Mouse (Mus musculus) CD4-positive helper T cell, adult 2 months (primary cell): ENCODE measurements around the gene Gm17428.
"Not testable (repeated sequence)": the region's sequence is repeated elsewhere in the genome, so short reads cannot be mapped to it uniquely, and the experiment has no call there.

Experiments
- DNase-seq: peaks from one replicate; pipeline ENCODE4 v3.0.0-alpha.2; 2012; ENCODE audit warnings: low read depth, missing footprints, low spot score

The Gm17428 gene

DNA sequence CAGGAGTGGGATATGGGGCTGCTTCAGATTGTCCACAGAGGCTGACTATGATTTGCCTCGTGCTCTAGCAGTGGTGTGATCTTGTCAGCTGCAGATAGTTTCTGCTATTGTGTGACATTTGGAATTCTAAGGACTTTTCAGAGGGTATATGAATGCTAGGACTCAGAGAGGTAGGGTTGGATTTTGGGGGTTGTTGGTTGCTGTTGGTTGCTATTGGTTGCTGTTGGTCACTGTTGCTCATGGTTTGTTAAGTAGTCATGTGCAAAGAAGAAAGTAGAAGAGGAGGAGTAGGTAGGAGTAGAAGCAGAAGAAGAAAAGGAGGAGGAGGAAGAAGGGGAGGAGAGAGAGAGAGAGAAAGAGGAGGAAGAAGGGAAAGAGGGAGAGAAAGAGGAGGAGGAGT is at the start of gene Gm17428:
TSS of gene Gm17428 (plus strand) at position 301 of the 400 bp plus-strand sequence.
- no peak for DNase-seq

DNA sequence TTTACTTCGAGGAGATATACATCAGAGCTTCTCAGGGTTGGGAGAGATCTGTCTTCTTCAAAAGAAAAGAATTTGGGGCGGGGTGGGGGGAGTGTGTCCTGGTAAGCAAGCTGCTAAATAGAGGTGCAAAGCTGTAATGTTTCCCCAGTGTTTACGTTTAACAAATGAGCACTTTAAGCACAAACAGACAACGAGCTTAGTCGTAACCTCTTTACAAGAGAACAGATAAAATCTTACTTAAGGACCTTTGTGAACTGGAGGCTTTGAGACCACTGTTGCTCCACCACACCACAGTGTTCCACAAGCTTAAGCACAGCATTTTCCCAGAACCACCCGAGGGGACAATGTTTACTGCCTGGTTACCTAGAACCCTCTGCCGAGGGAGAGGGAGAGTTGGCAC is 49.4 kb upstream of the Gm17428 start:
- no peak for DNase-seq

- no peak for DNase-seq
These were observed 46.9 kb upstream of the Gm17428 start for GRCm38 (mm10) chr14:54929801-54930200.

DNA sequence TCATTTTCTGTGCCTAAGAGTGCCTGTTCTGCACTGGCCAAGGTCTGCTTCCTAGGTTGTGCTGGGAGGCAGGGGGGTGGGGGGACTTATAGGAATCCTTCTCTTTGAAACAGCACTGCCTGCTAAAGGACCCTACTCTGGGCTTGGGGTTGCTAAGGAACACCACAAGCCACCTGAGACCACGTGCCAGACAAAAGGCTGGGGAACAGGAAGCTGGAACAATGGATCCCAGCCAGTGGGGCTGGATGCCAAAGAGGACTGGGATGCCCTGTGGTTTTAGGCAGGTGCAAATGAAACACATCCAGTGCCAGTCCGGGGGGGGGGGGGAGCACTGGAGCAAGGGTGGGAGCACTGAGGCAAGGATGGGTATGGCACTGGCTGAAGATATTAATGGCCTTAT is 46.3 kb upstream of the Gm17428 start:
- no peak for DNase-seq

GRCm38 (mm10) chr14:54932645-54933150 is 44.0 kb upstream of the Gm17428 start, which contains the start of gene Il25:
TSS of gene Il25 (plus strand) at chr14:54932695.
- DNase-seq = no peak

- DNase-seq = no peak
These were observed 40.6 kb upstream of the Gm17428 start, which contains the start of gene Cmtm5 for GRCm38 (mm10) chr14:54935904-54936830. TSS of gene Cmtm5 (plus strand) at chr14:54936261.

- DNase-seq = no peak
These were observed 39.9 kb upstream of the Gm17428 start for GRCm38 (mm10) chr14:54936831-54937160.

DNA sequence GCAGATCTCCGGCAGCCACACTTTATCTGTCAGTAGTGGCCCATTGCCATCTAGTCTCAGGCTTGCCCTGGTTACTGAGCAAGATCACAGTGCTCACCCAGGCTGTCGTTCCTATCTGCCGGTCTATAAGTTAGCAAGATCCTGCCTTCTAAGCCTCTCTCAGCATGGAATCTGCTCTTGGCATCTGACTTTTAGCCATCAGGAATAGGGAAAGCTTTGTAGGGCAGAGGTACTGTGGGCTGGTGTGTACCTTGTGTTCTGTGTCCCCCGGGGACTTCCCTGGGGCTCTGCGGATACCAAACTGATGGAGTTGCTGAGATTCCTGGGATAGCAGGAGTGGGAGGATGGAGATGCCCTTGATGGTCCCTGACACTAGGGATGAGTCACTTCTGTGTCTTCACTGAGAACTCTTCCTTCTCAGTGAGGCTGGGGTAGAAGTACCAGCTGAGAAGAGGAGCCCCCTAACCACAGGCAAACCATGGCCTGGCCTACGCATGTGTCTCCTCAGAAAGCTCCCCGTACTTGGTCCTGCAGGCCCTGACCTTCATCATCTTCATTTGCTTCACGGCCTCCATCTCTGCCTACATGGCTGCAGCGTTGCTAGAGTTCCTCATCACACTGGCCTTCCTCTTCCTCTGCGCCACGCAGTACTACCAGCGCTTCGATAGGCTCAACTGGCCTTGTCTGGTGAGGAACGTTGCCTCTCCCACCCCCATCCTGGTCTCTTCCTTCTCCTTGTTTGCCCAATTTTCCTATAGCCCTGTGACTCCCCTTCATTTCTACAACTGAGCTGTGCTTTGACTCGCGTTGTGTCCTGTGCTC is 39.2 kb upstream of the Gm17428 start:
- DNase-seq = no peak

DNA sequence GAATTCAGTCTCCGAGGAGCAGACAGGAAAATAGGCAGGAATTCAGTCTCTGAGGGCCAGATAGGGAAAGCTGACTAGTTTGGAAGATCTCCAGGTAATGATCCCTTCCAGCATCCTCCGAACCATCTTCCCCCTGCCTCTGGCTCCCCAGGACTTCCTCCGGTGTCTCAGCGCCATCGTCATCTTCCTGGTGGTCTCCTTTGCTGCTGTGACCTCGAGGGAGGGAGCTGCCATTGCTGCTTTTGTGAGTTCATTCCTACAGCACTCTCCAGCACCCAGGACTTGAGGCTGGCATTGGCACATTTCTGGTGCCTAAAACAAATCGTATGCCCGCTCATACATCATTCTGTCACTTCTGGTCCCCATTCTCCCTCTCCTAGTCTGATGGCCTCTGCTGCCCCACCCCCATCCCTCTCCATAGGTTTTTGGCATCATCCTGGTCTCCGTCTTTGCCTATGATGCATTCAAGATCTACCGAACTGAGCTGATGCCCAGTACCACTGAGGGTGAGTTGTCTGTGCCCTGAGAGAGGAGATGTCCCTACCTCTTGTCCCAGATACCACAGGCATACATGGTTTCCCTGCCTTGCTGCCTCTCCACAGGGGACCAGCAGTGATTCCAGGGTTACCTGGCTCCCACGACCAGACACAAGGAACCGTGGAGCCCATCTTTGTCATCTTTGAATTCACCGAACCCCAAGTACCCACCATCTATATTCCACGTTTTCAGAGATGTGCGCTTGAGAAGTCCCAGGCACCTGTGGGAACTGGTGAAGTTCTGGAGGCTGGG is 38.1 kb upstream of the Gm17428 start:
- no peak for DNase-seq

- DNase-seq = peak; percentile 56
These were observed 37.1 kb upstream of the Gm17428 start for GRCm38 (mm10) chr14:54939434-54940175.

GRCm38 (mm10) chr14:54940176-54940530 is 36.6 kb upstream of the Gm17428 start:
- no peak for DNase-seq

DNA sequence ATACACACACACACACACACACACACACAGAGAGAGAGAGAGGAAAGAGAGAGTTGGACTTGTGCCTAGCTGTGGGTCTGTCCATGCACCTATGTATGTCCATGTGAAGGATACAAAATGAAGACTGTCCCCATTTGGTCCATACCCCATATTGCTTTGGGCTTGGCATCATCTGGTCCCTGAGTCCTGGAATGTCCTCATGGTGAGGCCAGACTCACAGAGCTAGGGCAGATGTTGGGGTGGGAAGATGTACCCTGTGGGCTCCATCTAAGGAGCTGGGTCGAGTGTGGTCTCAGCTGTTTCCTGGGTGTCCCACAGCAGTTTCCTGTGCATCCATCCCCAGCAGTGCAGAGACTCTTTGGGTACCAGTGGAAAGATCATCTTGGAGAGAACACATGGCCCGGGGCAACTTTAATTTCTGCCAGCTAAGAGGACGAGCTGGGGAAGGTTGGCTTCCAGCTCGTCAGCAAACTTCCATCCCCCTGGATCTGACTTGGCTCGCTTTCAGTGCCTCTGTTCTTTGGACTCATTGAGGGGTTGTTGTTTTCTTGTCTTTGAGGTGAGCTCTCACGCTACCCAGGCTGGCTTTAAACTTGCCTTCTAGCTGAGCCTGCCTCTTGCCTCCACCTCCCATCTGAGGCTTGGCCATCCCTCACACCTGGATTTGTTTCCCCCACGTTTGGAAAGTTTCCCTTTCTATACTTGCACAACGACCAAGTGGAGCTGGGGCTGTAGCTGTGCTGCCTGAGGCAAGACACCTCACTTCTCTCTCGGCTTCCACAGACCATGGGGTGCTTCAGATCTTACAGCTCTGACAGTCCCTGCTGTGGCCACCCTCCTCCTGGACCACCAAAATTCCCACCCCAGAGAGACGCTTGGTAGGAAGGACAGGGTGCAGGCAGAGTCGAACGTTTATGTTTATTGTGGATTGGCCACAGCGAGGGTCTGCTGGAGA is 35.4 kb upstream of the Gm17428 start:
- no peak for DNase-seq

DNA sequence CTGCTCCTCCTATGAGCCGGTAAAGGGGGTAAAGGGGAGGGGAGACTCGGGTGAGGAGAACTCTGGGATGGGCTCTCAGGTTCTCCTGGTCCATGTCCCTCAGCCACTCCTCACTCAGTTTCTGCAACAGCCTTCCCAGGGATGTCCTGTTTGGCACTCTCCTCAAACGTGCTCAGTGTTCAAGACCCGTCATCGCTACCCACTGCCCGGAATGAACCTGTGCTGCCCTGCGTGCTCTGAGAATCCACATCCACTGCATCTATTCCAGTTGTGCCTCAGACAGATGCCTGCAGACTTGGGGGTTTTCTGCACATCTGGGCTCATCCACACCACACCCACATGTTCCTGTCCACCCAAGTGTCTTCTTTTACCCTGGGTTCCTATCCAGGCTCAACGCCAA is 34.3 kb upstream of the Gm17428 start:
- DNase-seq = no peak

GRCm38 (mm10) chr14:54943971-54944370 is 32.8 kb upstream of the Gm17428 start:
- DNase-seq = no peak

GRCm38 (mm10) chr14:54944939-54945338 is 31.8 kb upstream of the Gm17428 start:
- DNase-seq = no peak

GRCm38 (mm10) chr14:54945975-54946704 is 30.6 kb upstream of the Gm17428 start:
- DNase-seq = no peak

- DNase-seq = not testable (repeated sequence)
These were observed 29.7 kb upstream of the Gm17428 start for GRCm38 (mm10) chr14:54947008-54947407.

DNA sequence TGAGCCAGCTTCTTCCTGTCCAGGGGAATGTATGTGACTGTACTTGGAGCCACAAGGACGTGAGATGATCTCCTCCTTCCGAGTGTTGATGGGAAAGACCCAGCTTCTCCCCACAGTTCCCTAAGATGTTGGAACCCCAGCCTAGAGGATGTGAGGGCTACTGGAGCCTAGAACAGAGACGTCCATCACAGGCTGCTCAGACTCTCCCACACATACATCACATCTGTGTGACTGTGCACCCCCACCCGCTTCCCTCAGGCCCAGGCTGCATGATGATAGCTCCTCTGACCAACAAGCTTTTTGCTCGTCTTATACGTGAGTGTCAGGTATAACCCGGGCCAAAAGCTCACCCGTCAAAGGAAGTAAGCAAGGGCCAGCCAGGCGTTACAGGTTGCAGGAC is 28.0 kb upstream of the Gm17428 start:
- DNase-seq = no peak

DNA sequence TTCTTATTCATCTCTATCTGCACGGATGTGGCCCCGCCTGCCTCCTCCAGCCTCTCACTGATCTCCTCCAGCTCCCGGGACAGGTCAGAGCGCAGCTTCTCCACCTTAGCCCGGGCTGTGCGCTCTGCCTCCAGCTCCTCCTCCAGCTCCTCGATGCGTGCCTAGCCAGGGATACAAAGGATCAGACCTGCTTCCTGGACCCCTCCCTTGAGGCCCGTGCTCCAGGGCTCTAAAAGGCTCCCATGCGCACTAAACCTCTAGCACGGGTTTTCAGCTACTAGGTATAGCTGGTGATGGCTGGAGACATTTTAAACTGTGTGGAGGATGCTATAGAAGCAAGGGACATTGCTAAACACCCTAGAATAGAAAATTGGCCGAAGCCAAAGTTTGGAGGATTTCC is 26.2 kb upstream of the Gm17428 start:
- DNase-seq = no peak
